Mouse (Mus musculus): Measurements from ENCODE around the gene Rbms1. TPM values are rescaled to one million over a fixed set of nuclear protein-coding genes. Genes with fewer than 3 reads are reported as not detected.
"Not testable (repeated sequence)": the region's sequence is repeated elsewhere in the genome, so short reads cannot be mapped to it uniquely, and the experiment has no call there.

The Rbms1 gene
- total RNA-seq, 2 experiments from 2014 or later, result 95.2 to 98.9 TPM

GRCm38 (mm10) chr2:60844259-60844658 is 118.7 kb downstream of the Rbms1 start:
- DNase-seq, result no peak

- DNase-seq, result no peak
Measured at GRCm38 (mm10) chr2:60843633-60844032, 119.4 kb downstream of the Rbms1 start.

GRCm38 (mm10) chr2:60842976-60843375 is 120.0 kb downstream of the Rbms1 start:
- DNase-seq, result no peak

- peak; percentile 42 for DNase-seq
Measured at GRCm38 (mm10) chr2:60840922-60841321, 122.1 kb downstream of the Rbms1 start.

- DNase-seq, result no peak
Measured at GRCm38 (mm10) chr2:60839498-60839897, 123.5 kb downstream of the Rbms1 start.

- DNase-seq, result peak; percentile 46
Measured at GRCm38 (mm10) chr2:60838856-60839255, 124.1 kb downstream of the Rbms1 start.

GRCm38 (mm10) chr2:60837616-60838015 is 125.4 kb downstream of the Rbms1 start:
- no peak for DNase-seq

- DNase-seq, result no peak
Measured at GRCm38 (mm10) chr2:60836237-60836636, 126.8 kb downstream of the Rbms1 start.

- peak; percentile 36 for DNase-seq
Measured at GRCm38 (mm10) chr2:60834293-60834692, 128.7 kb downstream of the Rbms1 start.

GRCm38 (mm10) chr2:60832254-60832653 is 130.7 kb downstream of the Rbms1 start:
- no peak for DNase-seq

- not testable (repeated sequence) for DNase-seq
Measured at GRCm38 (mm10) chr2:60830464-60830863, 132.5 kb downstream of the Rbms1 start.

GRCm38 (mm10) chr2:60828908-60829462 is 134.0 kb downstream of the Rbms1 start:
- no peak for DNase-seq

- no peak for DNase-seq
Measured at GRCm38 (mm10) chr2:60827152-60827428, 135.9 kb downstream of the Rbms1 start.

- no peak for DNase-seq
Measured at GRCm38 (mm10) chr2:60826406-60827151, 136.4 kb downstream of the Rbms1 start.

GRCm38 (mm10) chr2:60825690-60826089 is 137.3 kb downstream of the Rbms1 start:
- DNase-seq, result peak; percentile 51

GRCm38 (mm10) chr2:60821635-60822034 is 141.4 kb downstream of the Rbms1 start:
- no peak for DNase-seq

GRCm38 (mm10) chr2:60818632-60819031 is 144.4 kb downstream of the Rbms1 start:
- DNase-seq, result peak; percentile 31

GRCm38 (mm10) chr2:60816307-60816706 is 146.7 kb downstream of the Rbms1 start:
- DNase-seq, result no peak

GRCm38 (mm10) chr2:60814788-60815187 is 148.2 kb downstream of the Rbms1 start:
- DNase-seq, result no peak

- DNase-seq, result no peak
Measured at GRCm38 (mm10) chr2:60812949-60813348, 150.0 kb downstream of the Rbms1 start.

GRCm38 (mm10) chr2:60810617-60811016 is 152.4 kb downstream of the Rbms1 start:
- DNase-seq, result peak; percentile 69

- DNase-seq, result no peak
Measured at GRCm38 (mm10) chr2:60809441-60809921, 153.5 kb downstream of the Rbms1 start.

- DNase-seq, result no peak
Measured at GRCm38 (mm10) chr2:60808822-60809221, 154.2 kb downstream of the Rbms1 start.

All from heart, postnatal 4 days (tissue).